Mouse (Mus musculus): ENCODE data around the gene Hcn1. TPM values are rescaled to one million over a fixed set of nuclear protein-coding genes. Genes with fewer than 3 reads are reported as not detected.

Gene Hcn1
- total and polyA plus RNA-seq, 3 experiments: not detected

DNA sequence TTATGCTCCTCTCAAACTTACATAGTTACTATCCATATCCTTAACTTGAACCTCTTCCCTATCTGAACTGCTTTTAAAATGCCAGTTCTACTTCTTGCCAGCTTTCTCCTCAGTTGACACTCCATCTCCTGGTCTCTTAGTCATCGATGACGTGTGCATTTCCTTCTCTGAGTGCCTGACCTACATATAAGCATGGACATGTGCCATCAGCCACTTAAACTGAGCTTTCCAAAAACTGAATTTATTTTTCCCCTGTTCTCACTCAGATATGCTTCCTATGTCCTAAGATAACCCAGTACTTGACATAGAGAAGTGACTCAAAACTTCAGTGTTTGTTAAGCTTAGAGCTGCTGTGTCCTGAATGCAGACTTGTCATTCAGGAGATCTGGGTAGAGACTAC is 295.9 kb downstream of the Hcn1 start:
- H3K27ac ChIP-seq (ENCODE audit: control insufficient read depth, low read depth, low read length): no peak overlapping the region
- no peak overlapping the region for H3K4me3 ChIP-seq (ENCODE audit: control insufficient read depth in 1 of 2, insufficient read depth in 1 of 2, low read depth in 2 of 2, low read length in 2 of 2)
- no peak for DNase-seq (ENCODE audit: low read depth, low spot score)
- H3K9ac ChIP-seq (ENCODE audit: control insufficient read depth, low read depth, low read length, poor library complexity, severe bottlenecking): no peak overlapping the region
- no peaks in the 10 kb centered on the region for H3K9me3 ChIP-seq (replicated peaks; ENCODE audit: insufficient read depth, low read length)
- no peaks in the 10 kb centered on the region for H3K27me3 ChIP-seq (ENCODE audit: control insufficient read depth in 1 of 2, insufficient read depth in 2 of 2, low read length in 2 of 2)
- H3K79me2 ChIP-seq (ENCODE audit: control insufficient read depth, insufficient read depth, low read length, poor library complexity): no peaks in the 10 kb centered on the region
- no peaks in the 10 kb centered on the region for H3K4me1 ChIP-seq (ENCODE audit: control insufficient read depth in 1 of 2, insufficient read depth in 2 of 2, low read length in 2 of 2)
- TF ChIP-seq POLR2AphosphoS5 (IDR thresholded peaks at IDR 0.05; ENCODE audit: borderline replicate concordance, low read depth, low read length) (no peak), MAX (IDR thresholded peaks at IDR 0.05; ENCODE audit: low read length) (no peak), ZC3H11A (IDR thresholded peaks at IDR 0.05; ENCODE audit: low read depth, low read length) (no peak), ZNF384 (IDR thresholded peaks at IDR 0.05; ENCODE audit: low read depth, low read length) (no peak), POLR2AphosphoS2 (IDR thresholded peaks at IDR 0.05; ENCODE audit: low read length) (no peak), NRF1 (IDR thresholded peaks at IDR 0.05; ENCODE audit: insufficient read depth, low read depth, low read length, poor library complexity, severe bottlenecking) (no peak), MEF2A (IDR thresholded peaks at IDR 0.05; ENCODE audit: extremely low read depth, insufficient replicate concordance, low read depth, low read length, poor library complexity, severe bottlenecking) (no peak), SMC3 (IDR thresholded peaks at IDR 0.05; ENCODE audit: low read depth, low read length) (no peak), MYB (IDR thresholded peaks at IDR 0.05; ENCODE audit: low read depth, low read length) (no peak), KAT2A (conservative IDR thresholded peaks at IDR 0.05; ENCODE audit: low read depth, low read length) (no peak), TCF12 (IDR thresholded peaks at IDR 0.05; ENCODE audit: low read depth, low read length) (no peak), ZKSCAN1 (IDR thresholded peaks at IDR 0.05; ENCODE audit: low read depth, low read length) (no peak), ETS1 (IDR thresholded peaks at IDR 0.05; ENCODE audit: low read depth, low read length) (no peak), SIN3A (IDR thresholded peaks at IDR 0.05; ENCODE audit: low read length) (no peak), MYC (IDR thresholded peaks at IDR 0.05; ENCODE audit: low read depth, low read length) (no peak), RCOR1 (IDR thresholded peaks at IDR 0.05; ENCODE audit: low read depth, low read length) (no peak), POLR2A (IDR thresholded peaks at IDR 0.05; ENCODE audit: control insufficient read depth in 1 of 2, insufficient read depth in 1 of 2, low read depth in 1 of 2, low read length in 2 of 2, poor library complexity in 1 of 2) (no peak), CHD2 (IDR thresholded peaks at IDR 0.05; ENCODE audit: low read length) (no peak), ELF1 (IDR thresholded peaks at IDR 0.05; ENCODE audit: low read depth, low read length) (no peak)
- H3K36me3 ChIP-seq (ENCODE audit: control insufficient read depth in 1 of 2, insufficient read depth in 2 of 2, low read length in 2 of 2): no peaks in the 10 kb centered on the region

- Histone ChIP-seq H3K79me2 (ENCODE audit: control insufficient read depth, insufficient read depth, low read length, poor library complexity) (no peaks in the 10 kb centered on the region), H3K9ac (ENCODE audit: control insufficient read depth, low read depth, low read length, poor library complexity, severe bottlenecking) (no peak overlapping the region), H3K9me3 (replicated peaks; ENCODE audit: insufficient read depth, low read length) (no peaks in the 10 kb centered on the region), H3K36me3 (ENCODE audit: control insufficient read depth in 1 of 2, insufficient read depth in 2 of 2, low read length in 2 of 2) (no peaks in the 10 kb centered on the region), H3K27ac (ENCODE audit: control insufficient read depth, low read depth, low read length) (no peak overlapping the region), H3K4me3 (ENCODE audit: control insufficient read depth in 1 of 2, insufficient read depth in 1 of 2, low read depth in 2 of 2, low read length in 2 of 2) (no peak overlapping the region), H3K4me1 (ENCODE audit: control insufficient read depth in 1 of 2, insufficient read depth in 2 of 2, low read length in 2 of 2) (no peaks in the 10 kb centered on the region), H3K27me3 (ENCODE audit: control insufficient read depth in 1 of 2, insufficient read depth in 2 of 2, low read length in 2 of 2) (no peaks in the 10 kb centered on the region)
- no peak for DNase-seq (ENCODE audit: low read depth, low spot score)
- TF ChIP-seq RAD21 (IDR thresholded peaks at IDR 0.05; ENCODE audit: low read depth, low read length) (no peak), TCF12 (IDR thresholded peaks at IDR 0.05; ENCODE audit: low read depth, low read length) (no peak), ELF1 (IDR thresholded peaks at IDR 0.05; ENCODE audit: low read depth, low read length) (no peak), ZMIZ1 (IDR thresholded peaks at IDR 0.05; ENCODE audit: low read depth, low read length) (no peak), MAZ (IDR thresholded peaks at IDR 0.05; ENCODE audit: low read depth, low read length) (no peak), TAL1 (IDR thresholded peaks at IDR 0.05; ENCODE audit: low read length) (no peak), KAT2A (conservative IDR thresholded peaks at IDR 0.05; ENCODE audit: low read depth, low read length) (no peak), NRF1 (IDR thresholded peaks at IDR 0.05; ENCODE audit: insufficient read depth, low read depth, low read length, poor library complexity, severe bottlenecking) (no peak), SIN3A (IDR thresholded peaks at IDR 0.05; ENCODE audit: low read length) (no peak), GABPA (IDR thresholded peaks at IDR 0.05; ENCODE audit: low read depth, low read length) (no peak)
Measured at GRCm38 (mm10) chr13:117907801-117908200, 305.7 kb downstream of the Hcn1 start.
